Mouse (Mus musculus) erythroblast, embryonic 14.5 days (primary cell): ENCODE measurements at regions not wholly inside any gene's neighbourhood (a gene's known extent, or its start where the extent isn't known, plus 50 kb on each side); places are given as distances from the start of the nearest gene placed in this dataset.

ENCODE experiments used
- GATA1 ChIP-seq: IDR thresholded peaks from 2 replicates; pipeline ENCODE4 v1.6.1; 2012; ENCODE audit warnings: low read length, inconsistent platforms, mixed read lengths
- TAL1 ChIP-seq: IDR thresholded peaks from 3 replicates; pipeline ENCODE4 v1.6.1; 2012; ENCODE audit warnings: low read length, inconsistent platforms, mixed read lengths

- TF ChIP-seq GATA1 (no peak), TAL1 (no peak)
Observed at GRCm38 (mm10) chr4:3064571-3064970, 102.5 kb upstream of the Vmn1r2 start.
